Mouse (Mus musculus) adrenal gland, adult 8-10 months (tissue): Measurements from ENCODE around the gene Ift57. TPM values are rescaled to one million over a fixed set of nuclear protein-coding genes. Genes with fewer than 3 reads are reported as not detected.

Experiments used
- DNase-seq: peaks from one replicate; pipeline ENCODE4 v3.0.0; 2022
- total RNA-seq, 4 experiments: library from RNA; stranded (reverse); gene quantifications; 2 replicates each; pipeline ENCODE4 v1.2.4; 2022

Ift57 gene
- total RNA-seq, 4 experiments from 2014 or later: 35.4 to 46.7 (median 41.2) TPM

DNA sequence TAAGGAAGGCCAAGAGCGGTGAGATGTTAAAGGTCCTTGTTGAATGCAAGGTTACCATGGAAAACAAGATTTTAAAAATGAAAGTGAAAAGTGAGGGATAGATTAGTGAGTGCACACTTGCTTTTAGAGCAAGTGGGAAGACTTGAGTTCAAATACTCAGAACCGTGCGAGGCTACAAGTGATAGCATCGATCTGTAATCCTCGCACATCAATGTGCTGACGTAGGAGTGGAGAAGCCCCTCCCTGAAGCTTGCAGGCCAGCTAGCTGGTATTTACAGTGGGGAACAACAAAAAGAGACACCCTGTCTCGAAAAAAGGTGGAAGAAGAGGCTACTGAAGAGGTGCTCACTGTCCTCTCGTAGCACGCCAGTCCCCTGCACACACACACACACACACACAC is 94.6 kb downstream of the Ift57 start:
- no peak for DNase-seq

DNA sequence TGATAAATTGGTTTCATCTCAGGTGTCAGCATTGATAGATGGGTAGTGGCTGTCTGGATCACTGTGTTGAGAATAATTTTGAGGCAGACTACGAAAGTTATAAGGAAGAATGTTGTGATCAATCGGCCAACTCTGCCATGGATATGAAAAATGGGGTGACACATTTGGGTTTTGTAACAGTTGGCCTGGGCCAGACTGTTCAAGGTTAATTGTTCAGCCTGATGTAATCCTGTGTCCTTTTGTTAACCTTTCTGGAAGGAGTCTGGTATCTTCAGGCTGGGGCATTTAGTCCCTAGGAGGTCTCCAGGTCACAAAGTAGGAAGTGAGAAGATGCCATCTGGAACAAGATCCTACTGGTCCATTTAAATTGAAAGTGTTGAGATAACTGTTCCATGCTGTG is 97.2 kb downstream of the Ift57 start:
- DNase-seq: peak; percentile 34

- no peak for DNase-seq
Measured at GRCm38 (mm10) chr16:49796954-49797353, 97.9 kb downstream of the Ift57 start.

GRCm38 (mm10) chr16:49798790-49799189 is 99.8 kb downstream of the Ift57 start:
- DNase-seq: no peak

DNA sequence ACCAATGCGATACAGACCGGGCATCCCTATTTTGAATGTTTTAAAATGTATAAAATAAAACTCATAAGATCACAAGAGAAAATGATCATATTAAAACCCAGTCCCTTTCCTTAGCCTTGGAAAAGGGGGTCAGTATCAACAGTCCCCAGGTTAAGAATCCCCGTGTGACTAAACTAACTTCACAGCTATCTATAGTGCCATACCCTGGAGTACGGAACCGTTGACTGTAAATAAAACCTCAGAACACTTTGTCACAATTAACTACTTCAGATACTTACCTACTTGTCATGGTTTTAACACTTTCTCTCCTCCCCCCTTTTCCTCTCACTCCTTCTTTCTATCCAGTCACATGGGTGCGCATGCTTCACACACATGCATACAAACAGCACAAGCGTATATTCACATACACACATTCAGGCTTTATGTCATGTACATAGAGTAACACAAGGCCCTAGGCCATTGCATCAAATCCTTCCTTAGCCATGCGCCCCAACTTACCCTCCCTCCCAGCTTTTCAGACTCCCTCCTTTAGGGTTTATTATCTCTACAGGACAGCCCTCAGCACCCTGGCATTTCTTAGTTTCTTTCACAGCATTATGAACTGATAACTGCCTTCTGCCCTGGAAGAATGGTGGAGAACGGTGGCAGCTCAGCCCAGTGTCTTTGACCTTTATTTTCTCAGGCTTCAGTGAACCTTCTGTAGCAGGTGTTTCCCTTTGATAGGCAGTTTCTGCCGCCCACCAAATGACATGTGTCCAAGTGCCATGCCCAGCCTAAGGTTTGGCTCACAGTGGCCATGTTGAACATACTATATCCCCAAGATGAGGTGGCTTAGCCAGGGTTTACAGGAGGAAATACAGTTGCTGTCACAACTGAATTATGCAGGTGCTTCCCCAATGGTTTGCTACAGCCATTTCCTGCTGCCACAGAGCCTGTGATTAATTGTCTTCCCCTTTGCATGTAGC is 100.8 kb downstream of the Ift57 start, which contains the start of gene Cd47:
TSS of gene Cd47 (plus strand) at position 937 of the 965 bp plus-strand sequence.
- no peak for DNase-seq

- DNase-seq: no peak
Measured at GRCm38 (mm10) chr16:49800996-49801395, 102.0 kb downstream of the Ift57 start.

DNA sequence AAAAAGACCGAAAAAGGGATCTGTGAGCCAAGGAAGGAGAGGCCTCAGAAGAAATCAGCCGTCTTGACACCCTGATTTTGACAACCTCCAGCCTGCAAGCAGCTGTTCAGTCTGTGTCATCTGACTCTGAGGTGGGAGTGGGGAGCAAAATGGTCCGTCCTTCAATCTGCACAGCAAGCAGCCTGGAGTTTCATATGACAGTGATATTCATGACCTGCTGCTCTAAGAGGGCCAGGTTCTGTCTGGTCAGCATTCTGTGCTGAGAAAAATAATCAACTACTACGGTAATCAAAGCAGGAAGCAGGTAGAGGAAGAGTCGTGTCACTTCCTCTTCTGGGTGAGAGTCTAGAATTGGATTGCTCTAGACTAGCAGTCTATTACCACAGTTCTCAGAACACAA is 102.4 kb downstream of the Ift57 start:
- DNase-seq: no peak

- no peak for DNase-seq
Measured at GRCm38 (mm10) chr16:49802993-49803392, 104.0 kb downstream of the Ift57 start.

DNA sequence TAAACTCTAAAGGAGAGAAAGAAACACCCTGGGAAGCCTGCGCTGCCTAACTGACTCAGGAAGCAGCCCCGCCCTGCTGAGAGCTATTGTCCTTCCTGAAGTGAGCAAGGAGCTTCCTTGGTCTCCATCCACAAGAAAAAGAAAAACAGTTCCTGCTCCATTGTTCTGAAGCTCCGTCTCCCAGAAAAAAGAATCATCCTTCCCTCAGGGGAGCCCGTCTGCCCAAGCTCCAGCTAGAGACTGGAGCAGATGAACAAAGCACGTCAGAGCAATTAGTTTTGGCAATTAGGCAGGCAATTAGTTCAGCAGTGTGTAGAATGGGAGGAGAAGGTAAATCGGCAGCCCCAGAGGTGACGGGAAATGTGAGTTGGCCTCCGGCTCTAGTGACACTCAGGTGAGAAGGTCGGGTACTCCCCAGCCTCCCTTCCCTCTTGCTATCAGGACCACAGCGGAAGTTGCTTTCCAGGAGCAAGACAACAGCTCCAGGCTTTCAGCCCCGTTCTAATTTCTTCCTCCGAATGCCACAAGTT is 105.0 kb downstream of the Ift57 start:
- no peak for DNase-seq

DNA sequence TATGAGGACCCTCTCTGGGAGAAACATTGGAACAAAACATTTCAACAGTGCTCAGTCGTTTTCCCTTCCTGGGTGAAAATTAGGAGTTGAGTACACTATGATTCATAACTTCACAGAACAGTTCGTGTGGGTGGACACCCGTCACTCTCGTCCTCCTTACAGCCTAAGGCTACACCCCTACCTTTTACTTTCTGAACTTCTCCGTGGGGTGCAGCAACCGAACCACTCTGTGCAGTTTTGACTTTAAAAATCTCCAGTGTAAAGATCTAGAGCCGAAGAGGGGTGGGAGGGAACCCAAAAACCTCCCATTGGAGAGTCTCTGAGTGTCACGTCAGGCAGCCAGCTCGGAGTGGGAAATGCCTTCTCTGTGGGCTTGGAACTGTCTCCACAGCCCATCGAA is 107.9 kb downstream of the Ift57 start:
- no peak for DNase-seq

GRCm38 (mm10) chr16:49807419-49807841 is 108.4 kb downstream of the Ift57 start:
- peak; percentile 23 for DNase-seq

DNA sequence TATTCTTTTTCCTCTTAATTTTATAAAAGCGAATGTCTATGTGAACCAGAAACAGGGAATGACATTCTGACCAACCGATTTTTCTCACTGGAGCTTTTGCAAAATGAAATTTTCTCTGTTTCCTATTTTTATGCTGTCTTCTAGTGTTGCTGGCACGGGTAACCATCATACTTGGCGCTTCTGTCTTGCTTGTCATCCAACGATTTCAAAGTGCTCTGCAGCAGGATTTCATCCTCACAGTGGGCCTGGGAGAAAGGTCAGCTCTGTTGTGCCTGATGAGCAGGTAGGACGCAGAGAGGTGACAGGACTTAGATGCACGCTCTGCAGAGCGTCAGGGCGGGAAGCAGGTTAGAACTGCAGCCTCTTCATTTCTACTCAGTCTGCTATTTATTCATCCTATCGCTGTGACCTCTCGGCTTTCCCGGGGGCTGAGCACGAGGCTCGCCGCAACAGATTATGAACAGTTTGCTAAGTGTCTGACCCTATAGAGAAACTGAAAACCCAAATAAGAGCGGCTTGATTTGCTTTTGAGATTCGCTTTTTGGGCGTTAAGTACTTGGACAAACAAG is 108.9 kb downstream of the Ift57 start:
- no peak for DNase-seq

DNA sequence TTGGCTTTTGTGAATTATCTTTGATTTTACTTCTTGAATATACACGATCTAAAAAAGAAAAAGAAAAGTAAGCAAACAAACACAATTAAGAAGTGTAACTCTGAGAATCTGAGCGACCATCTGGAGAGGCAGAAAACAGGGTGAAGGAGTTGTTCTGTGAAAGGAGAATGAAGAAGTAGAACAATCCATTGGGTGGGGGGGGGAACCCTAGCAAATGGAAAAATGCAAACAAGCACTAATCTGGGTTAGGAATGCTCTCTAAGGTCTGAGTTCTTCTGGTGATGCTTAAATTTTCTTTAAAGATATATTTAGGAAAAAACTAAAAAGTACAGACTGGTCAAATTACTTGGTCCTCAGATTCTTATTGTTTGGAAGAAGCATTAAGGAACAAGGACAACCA is 112.9 kb downstream of the Ift57 start:
- no peak for DNase-seq

DNA sequence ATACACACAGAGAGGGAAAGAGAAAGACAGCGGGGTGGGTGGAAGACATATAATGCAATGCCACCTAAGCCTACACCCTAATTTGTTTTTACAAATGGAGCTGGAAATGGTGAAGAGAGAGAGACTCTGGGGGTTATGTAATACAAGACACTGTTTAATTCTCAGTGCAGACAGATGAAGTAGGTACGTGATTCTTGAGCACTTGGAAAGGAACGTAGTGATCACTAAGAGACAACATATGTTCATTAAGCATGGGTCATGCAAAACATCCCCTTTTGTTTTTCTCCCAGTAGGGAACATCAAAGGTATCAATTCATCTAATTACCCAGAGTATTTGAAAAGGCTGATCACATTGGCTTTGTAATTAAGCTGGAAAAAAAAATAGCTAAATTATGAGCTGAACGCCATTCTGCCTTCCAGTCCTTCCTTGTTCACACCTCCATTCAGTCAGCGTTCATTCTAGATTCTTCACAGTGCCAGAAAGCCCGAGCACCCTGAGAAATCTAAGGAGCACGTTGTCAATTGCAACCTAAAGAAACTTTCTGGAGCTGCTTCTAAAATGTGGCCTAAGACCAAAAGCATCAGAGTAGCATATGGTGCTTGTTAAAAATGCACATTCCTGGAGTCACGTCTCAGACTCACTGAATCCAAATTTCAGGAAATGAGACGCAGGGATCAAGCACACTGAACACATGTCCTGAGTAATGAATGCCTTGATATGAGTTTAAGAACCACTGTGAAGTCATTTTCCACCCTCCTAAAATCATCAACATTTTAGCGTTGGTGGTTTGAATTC is 114.0 kb downstream of the Ift57 start:
- no peak for DNase-seq

- no peak for DNase-seq
Measured at GRCm38 (mm10) chr16:49814419-49814818, 115.4 kb downstream of the Ift57 start.

Other genes with a start within 250 kb of the Ift57 start
- gene Cd47, start 101.3 kb downstream of the Ift57 start, total RNA-seq: 100 to 1,000 TPM; 124 to 201 (median 165) TPM